Mouse (Mus musculus) stomach, postnatal 0 days (tissue): ENCODE data around the gene Slc44a2.

Source experiments
- CTCF ChIP-seq: IDR thresholded peaks from 2 replicates; pipeline ENCODE4 v1.5.1; 2016; ENCODE audit warnings: antibody characterized with exemption, low read depth, mild to moderate bottlenecking, moderate library complexity
- EP300 ChIP-seq: optimal IDR thresholded peaks from 2 replicates; pipeline ENCODE3; 2016; ENCODE audit warnings: antibody characterized with exemption

DNA sequence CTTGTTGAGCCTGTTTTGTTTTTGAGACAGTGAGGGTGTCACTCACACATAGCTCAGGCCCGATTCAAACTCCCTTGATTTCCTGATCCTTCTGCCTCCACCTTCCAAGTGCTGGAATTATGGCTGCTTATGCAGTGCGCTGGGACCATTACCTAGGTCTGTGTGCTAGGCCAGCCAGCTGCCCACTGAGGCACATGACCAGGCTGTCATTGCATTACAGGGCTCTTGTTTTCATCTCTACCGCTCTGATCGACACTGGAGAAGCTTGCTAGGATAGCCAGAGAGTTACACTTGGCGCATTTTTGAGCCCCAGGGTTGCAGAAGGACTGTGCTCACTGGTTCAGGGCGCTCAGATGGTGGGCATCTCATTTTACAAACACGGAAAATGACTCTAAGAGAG, 8.8 kb upstream of the Slc44a2 start:
- no peak for TF ChIP-seq CTCF
- no peak for TF ChIP-seq EP300
